ENCODE assay signal across 21 mouse cellular contexts in the genomic region with DNA sequence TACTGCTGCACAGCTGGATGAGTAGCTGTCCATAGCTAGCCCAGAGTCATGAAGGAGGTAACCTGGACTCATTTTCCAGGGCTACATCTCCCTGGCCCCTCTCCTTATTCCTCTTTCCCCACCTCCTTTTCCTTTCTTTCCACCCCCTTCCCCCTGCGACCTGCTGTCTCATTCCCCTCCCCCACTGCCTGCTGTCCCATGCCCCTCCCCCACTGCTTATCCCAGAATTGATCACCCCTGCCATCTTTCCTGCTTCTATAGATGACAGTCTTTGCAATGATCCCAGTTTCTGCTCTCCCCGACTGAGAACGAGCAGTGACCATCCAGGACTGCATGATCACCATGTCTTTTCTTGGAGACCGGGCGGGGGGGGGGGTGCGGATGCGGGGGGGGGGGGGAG. TPM values are rescaled to one million over a fixed set of nuclear protein-coding genes. Genes with fewer than 3 reads are reported as not detected.
"Had no signal": no experiment of that assay in that cellular context is flagged by ENCODE, and none has a peak within 500 bp of the region (broad histone marks: within the 10 kb centered on the region; RNA-seq: fewer than 3 reads in every experiment).

No protein-coding gene starts in this region.

- H3K9me3 ChIP-seq: kidney, embryonic 15.5 days; limb, embryonic 15.5 days; stomach, embryonic 15.5 days had no signal

- H3K4me3 ChIP-seq: kidney, embryonic 15.5 days; limb, embryonic 12.5 days; limb, embryonic 15.5 days; myocyte; stomach, embryonic 15.5 days had no signal

- H3K9ac ChIP-seq: kidney, embryonic 15.5 days; limb, embryonic 12.5 days; limb, embryonic 15.5 days; liver, embryonic 14.5 days; liver, postnatal 0 days; lung, embryonic 14.5 days; stomach, embryonic 15.5 days had no signal

- H3K27ac ChIP-seq: kidney, embryonic 15.5 days; limb, embryonic 12.5 days; limb, embryonic 15.5 days; liver, embryonic 14.5 days; macrophage; stomach, embryonic 15.5 days had no signal

- ATAC-seq: liver, postnatal 0 days; lung, postnatal 0 days had no signal

- DNase-seq: kidney, adult 11 months; kidney, adult 8-10 months; kidney, postnatal 10 days; kidney, postnatal 36 days; left cerebral cortex, postnatal 4 days; liver, postnatal 0 days; lung, embryonic 14.5 days; midbrain, embryonic 14.5 days; retina, postnatal 1 day; right cerebral cortex, postnatal 25 days; spleen, adult 18-20 months; thymus, postnatal 25 days had no signal

- H3K36me3 ChIP-seq: kidney, embryonic 15.5 days; limb, embryonic 12.5 days; limb, embryonic 15.5 days; stomach, embryonic 15.5 days had no signal

- H3K4me2 ChIP-seq: kidney, embryonic 15.5 days; limb, embryonic 12.5 days; limb, embryonic 15.5 days; liver, embryonic 11.5 days; lung, embryonic 14.5 days; stomach, embryonic 15.5 days had no signal

RNA-seq across cellular contexts. Expression of gene Sall1, which starts 35.2 kb away (rescaled TPM):
- polyA plus RNA-seq: macrophage, myocyte had no signal
